Mouse (Mus musculus) forebrain, postnatal 0 days (tissue): ENCODE data around the gene Rabggtb. TPM values are rescaled to one million over a fixed set of nuclear protein-coding genes. Genes with fewer than 3 reads are reported as not detected.
"Not testable (repeated sequence)": the region's sequence is repeated elsewhere in the genome, so short reads cannot be mapped to it uniquely, and the experiment has no call there.

Experiments
- ATAC-seq: fragments of 200-750 bp; cut with Nextera tagmentation; 2 replicates; pipeline ENCODE4 v1.8.0; 2017; ENCODE audit warnings: mild to moderate bottlenecking, moderate library complexity
- DNase-seq: peaks from one replicate; pipeline ENCODE4 v3.0.0-alpha.2; 2015
- H3K27ac ChIP-seq: fragments of 300-500 bp; sonication (generic); 2 replicates; pipeline ENCODE4 v1.5.1; 2014; ENCODE audit warnings: low read depth, mild to moderate bottlenecking, antibody characterized with exemption, low read length, moderate library complexity, mixed read lengths
- H3K27me3 ChIP-seq: fragments of 300-500 bp; sonication (generic); 2 replicates; pipeline ENCODE4 v1.6.1; 2014; ENCODE audit warnings: mild to moderate bottlenecking, low read length, mixed read lengths; ENCODE audit not compliant: insufficient read depth
- H3K36me3 ChIP-seq: fragments of 300-500 bp; sonication (generic); 2 replicates; pipeline ENCODE4 v1.6.1; 2014; ENCODE audit warnings: mild to moderate bottlenecking, moderate library complexity; ENCODE audit not compliant: insufficient read depth
- H3K4me1 ChIP-seq: fragments of 300-500 bp; sonication (generic); 2 replicates; pipeline ENCODE4 v1.6.1; 2014; ENCODE audit warnings: antibody characterized with exemption; ENCODE audit not compliant: insufficient read depth
- H3K4me2 ChIP-seq: fragments of 300-500 bp; sonication (generic); 2 replicates; pipeline ENCODE4 v1.6.1; 2014; ENCODE audit warnings: low read depth, mild to moderate bottlenecking, moderate library complexity
- H3K4me3 ChIP-seq: fragments of 300-500 bp; sonication (generic); 2 replicates; pipeline ENCODE4 v1.5.1; 2014; ENCODE audit warnings: low read depth, low read length, mixed read lengths
- H3K9ac ChIP-seq: fragments of 300-500 bp; sonication (generic); 2 replicates; pipeline ENCODE4 v1.6.1; 2014; ENCODE audit warnings: mild to moderate bottlenecking
- H3K9me3 ChIP-seq: fragments of 300-500 bp; sonication (generic); 2 replicates; pipeline ENCODE4 v1.6.1; 2016; ENCODE audit warnings: low read length
- CTCF ChIP-seq: sonication (generic); IDR thresholded peaks from 2 replicates; pipeline ENCODE4 v1.5.1; 2016; ENCODE audit warnings: antibody characterized with exemption, control low read depth, low read depth
- whole genome bisulfite sequencing: fragments of 180-500 bp; shearing (Covaris S2); extraction: QIAGEN DNeasy Blood & Tissue Kit; methylation state at CpG from one replicate; pipeline ENCODE4 v1.1.7; 2014; 5-methylcytosine and 5-hydroxymethylcytosine counted together
- polyA plus RNA-seq: library from polyadenylated mRNA; unstranded; fragments of >200 nt; fragmentation: Nextera tagmentation; extraction: Ambion mirVana; gene quantifications from 2 replicates; pipeline ENCODE4 v1.2.1, GENCODE M21; 2015
- total RNA-seq: library from RNA; depleted of rRNA; stranded (reverse); fragments of >200 nt; gene quantifications from 2 replicates; pipeline ENCODE4 v1.2.3, GENCODE M21; 2014; rRNA removed

The Rabggtb gene
- total and polyA plus RNA-seq, 2 experiments from 2014 or later: 56.9 to 71.2 TPM

- 89% methylated on average over 2 of the region's 2 CpGs for WGBS
- DNase-seq: no peak
- H3K27me3 ChIP-seq: no peaks in the 10 kb centered on the region
- TF ChIP-seq CTCF: no peak
- no peaks in the 10 kb centered on the region for H3K4me1 ChIP-seq
- H3K36me3 ChIP-seq: no peaks in the 10 kb centered on the region
- no peak overlapping the region for H3K4me2 ChIP-seq
- H3K9me3 ChIP-seq: no peaks in the 10 kb centered on the region
- ATAC-seq: no peak
- H3K9ac ChIP-seq: no peak overlapping the region
- H3K27ac ChIP-seq: no peak overlapping the region
- H3K4me3 ChIP-seq: no peak overlapping the region
Measured at GRCm38 (mm10) chr3:153863816-153864215, 49.0 kb downstream of the Rabggtb start.

DNA sequence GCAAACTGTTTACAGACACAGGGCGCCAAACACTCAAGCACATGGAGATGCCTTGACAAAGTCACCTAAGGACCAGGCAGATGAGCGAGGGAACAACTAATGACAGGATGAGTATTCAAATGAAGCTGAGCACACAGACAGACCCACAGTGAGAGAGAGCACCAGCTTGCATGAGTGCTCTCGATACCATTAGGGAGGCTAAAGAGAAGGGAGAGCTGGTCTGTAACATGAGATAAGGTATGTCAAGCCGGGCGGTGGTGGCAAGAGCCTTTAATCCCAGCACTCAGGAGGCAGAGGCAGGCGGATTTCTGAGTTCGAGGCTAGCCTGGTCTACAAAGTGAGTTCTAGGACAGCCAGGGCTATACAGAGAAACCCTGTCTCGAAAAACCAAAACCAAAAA is 52.4 kb downstream of the Rabggtb start:
- not testable (repeated sequence) for H3K27me3 ChIP-seq, H3K4me2 ChIP-seq, H3K4me3 ChIP-seq, ATAC-seq, H3K9ac ChIP-seq, DNase-seq, H3K9me3 ChIP-seq, H3K4me1 ChIP-seq, H3K27ac ChIP-seq, H3K36me3 ChIP-seq
- 95% methylated on average over 8 of the region's 8 CpGs for WGBS

DNA sequence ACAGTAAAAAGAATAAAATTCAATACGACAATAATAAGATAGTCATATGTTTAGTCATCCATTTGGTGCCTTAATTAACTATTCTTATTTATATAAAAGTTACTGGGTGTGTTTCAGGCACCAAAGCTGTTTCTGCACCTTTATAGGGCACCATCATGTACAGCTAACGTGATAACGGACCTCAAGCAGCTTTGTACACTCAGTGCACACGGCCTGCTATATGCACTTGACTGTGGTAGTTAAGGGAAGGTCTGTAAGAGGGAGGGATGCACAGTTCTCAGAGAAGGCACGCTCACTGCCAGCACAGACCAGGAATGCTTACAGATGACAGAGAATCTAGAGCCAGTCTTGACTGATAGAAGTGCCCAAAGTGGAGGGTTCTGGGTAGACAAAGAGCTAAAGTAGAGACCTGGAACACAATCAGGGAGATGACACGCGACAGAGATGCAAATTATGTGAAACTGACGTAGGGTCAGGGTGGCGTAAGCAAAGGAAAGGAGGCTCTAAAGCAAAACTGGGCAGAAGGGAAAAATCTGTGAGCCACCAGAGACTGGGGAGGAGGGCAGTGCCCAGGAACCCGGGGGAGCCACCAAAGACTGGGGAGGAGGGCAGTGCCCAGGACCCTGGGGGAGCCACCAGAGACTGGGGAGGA is 54.3 kb downstream of the Rabggtb start:
- ATAC-seq: no peak
- no peak overlapping the region for H3K27ac ChIP-seq
- H3K4me3 ChIP-seq: no peak overlapping the region
- DNase-seq: no peak
- no peaks in the 10 kb centered on the region for H3K4me1 ChIP-seq
- no peak overlapping the region for H3K4me2 ChIP-seq
- no peak for TF ChIP-seq CTCF
- H3K36me3 ChIP-seq: no peaks in the 10 kb centered on the region
- no peak overlapping the region for H3K9ac ChIP-seq
- no peaks in the 10 kb centered on the region for H3K27me3 ChIP-seq
- no peaks in the 10 kb centered on the region for H3K9me3 ChIP-seq
- WGBS: 87% methylated on average over 10 of the region's 10 CpGs

Other genes starting within 250 kb of the Rabggtb start
- 16.5 and 16.6 TPM in 2 replicates for gene St6galnac3, start 187.8 kb downstream of the Rabggtb start, total RNA-seq
- 6.9 and 7.7 TPM in 2 replicates for gene St6galnac3, start 187.8 kb downstream of the Rabggtb start, polyA plus RNA-seq
- not detected in 2 replicates for gene Asb17, start 68.8 kb downstream of the Rabggtb start, total RNA-seq
- gene Asb17, start 68.8 kb downstream of the Rabggtb start, polyA plus RNA-seq: not detected in 2 replicates
- 0.31 and 0.95 TPM in 2 replicates for gene Msh4, start 6.9 kb downstream of the Rabggtb start, total RNA-seq
- gene Msh4, start 6.9 kb downstream of the Rabggtb start, polyA plus RNA-seq: 0.05 and 0.13 TPM in 2 replicates
- 31.5 and 32.4 TPM in 2 replicates for gene Acadm, start 31.6 kb upstream of the Rabggtb start, total RNA-seq
- gene Acadm, start 31.6 kb upstream of the Rabggtb start, polyA plus RNA-seq: 39.7 and 40.1 TPM in 2 replicates
- gene Slc44a5, start 60.4 kb upstream of the Rabggtb start, total RNA-seq: 29.1 and 39.5 TPM in 2 replicates
- gene Slc44a5, start 60.4 kb upstream of the Rabggtb start, polyA plus RNA-seq: 5.7 and 8.4 TPM in 2 replicates